Comparison of ENCODE assay signal across 12 mouse cellular contexts in genomic region chr3:129997324-129997723, GRCm38 (mm10). TPM values are rescaled to one million over a fixed set of nuclear protein-coding genes. Genes with fewer than 3 reads are reported as not detected.
"Had no signal": no experiment of that assay in that cellular context is flagged by ENCODE, and none has a peak within 500 bp of the region (broad histone marks: within the 10 kb centered on the region; RNA-seq: fewer than 3 reads in every experiment).

No protein-coding gene starts in this region.

- DNase-seq: gastrocnemius, postnatal 14 days; gastrocnemius, postnatal 36 days; heart, adult 2 months; heart, postnatal 14 days; heart, postnatal 36 days; kidney, adult 11 months; kidney, adult 9 months; kidney, postnatal 14 days; kidney, postnatal 36 days; layer of hippocampus, postnatal 36 days; left cerebral cortex, postnatal 4 days had no signal

RNA-seq across cellular contexts. Expression of gene Mcub, which starts 27.3 kb away (rescaled TPM):
- total RNA-seq: liver, adult 2 months had no signal
